Mouse (Mus musculus) telencephalon, adult 2 months (tissue): ENCODE measurements at regions not wholly inside any gene's neighbourhood (a gene's known extent, or its start where the extent isn't known, plus 50 kb on each side); places are given as distances from the start of the nearest gene placed in this dataset.

ENCODE experiments used
- DNase-seq: peaks from one replicate; pipeline ENCODE4 v3.0.0-alpha.2; 2011; ENCODE audit warnings: low read depth, low spot score

DNA sequence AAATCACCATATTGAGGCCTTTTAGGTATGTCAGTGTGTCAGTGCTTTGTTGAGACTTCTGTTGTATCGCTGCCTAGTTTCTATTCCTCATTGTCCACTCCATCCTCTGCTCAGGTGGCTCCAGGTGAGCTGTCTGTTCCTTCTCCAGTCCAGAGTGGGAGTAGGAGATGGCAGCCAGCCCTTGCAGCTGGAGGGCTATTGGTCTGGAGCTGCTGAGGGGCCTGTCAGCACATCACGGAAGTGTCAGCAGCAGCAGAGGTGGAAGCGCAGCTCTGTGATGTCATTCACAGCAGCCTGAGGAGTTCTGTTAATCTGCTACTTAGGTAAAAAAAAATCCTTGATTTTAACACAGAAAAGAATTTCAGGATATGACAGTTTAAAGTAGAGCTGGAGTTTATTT, 126.0 kb upstream of the Adra1b start:
- DNase-seq, result no peak

DNA sequence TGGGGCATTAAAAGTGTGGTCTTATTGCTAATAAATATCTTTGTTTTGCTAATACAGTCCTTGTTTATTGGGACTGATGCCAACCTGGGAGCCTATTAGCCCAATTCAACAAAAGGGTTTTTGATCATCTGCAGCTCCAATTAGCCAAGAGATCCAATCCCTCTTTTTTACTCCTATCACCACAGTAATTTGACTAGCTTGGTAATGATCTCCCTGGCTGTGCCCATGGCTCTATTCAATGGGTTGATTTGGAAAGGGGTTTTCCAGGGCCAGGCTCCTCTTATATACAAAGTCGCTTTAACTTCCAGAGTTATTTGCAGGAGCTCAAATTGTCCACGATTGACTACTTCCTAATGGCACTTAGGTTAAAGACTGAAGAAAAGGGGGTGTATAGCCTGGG, 145.1 kb upstream of the Adra1b start:
- DNase-seq, result no peak

DNA sequence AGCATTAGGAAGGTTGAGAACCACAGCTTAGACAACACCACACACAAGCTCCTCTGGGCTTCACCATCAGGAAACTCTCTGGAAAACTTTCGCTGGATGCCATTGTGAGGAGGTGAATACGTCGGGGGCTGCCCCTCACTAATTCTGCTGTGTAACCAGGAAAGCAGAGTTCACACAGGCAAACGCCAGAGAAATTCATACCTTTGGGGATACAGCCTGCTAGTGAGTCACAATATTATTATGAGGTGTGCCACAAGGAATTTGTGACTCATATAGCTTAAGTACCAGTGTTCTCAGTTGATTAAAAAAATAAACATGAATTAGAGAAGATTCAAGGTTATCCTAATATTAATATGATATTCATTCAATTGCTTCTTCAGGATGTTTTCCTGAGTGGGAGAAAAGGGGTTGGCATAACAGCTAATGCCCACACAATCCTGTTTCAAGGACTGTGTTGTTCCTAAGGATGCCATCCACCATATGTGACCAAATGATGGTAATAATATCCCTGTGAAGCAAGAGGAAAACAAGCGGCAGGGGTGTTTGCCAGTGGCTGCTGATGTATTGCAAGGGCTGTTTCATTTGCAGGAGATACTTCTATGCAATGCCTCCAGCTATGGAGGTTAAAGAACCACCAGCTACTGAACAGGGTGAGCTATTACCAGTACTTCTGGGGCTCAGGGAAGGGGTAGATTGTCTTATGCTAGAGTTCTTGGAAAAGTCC, 148.4 kb upstream of the Adra1b start:
- DNase-seq, result no peak

DNA sequence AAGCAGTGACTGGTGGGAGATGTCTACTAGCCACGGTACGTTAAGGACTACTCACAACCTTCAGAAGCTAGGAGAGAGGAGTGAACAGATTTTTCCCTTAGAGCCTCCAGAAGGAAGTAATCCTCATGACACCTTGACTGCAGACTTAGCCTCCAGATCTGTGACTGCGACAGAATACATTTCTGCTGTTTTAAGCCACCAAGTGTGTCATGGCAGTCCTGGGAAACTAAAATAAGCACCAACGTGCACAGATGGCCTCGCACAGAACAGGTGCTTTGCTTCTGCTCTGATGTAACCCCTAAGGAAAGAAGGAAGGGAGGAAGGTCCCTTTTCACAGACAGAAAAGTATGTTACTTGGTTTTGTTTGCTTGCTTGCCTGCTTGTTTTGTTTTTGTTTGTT, 151.5 kb upstream of the Adra1b start:
- peak; percentile 76 for DNase-seq

DNA sequence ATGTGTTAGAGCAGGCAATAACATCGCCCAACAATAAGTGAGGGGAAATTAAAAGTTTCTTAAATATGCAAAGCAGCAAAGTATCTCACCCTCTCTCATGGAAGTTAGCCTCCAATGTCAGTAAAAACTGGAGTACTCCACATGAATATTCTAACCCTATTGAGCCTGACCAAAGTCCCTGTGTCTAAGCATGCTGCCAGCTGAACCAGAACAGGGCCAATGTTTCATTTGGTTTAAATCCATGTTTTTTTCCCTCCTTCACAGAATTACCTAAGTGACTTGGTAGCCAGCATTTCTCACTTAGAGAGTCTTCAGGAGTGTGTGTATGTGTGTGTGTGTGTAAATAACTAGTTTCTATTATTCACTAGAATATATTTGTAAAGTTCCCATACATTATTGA, 161.4 kb upstream of the Adra1b start:
- no peak for DNase-seq

DNA sequence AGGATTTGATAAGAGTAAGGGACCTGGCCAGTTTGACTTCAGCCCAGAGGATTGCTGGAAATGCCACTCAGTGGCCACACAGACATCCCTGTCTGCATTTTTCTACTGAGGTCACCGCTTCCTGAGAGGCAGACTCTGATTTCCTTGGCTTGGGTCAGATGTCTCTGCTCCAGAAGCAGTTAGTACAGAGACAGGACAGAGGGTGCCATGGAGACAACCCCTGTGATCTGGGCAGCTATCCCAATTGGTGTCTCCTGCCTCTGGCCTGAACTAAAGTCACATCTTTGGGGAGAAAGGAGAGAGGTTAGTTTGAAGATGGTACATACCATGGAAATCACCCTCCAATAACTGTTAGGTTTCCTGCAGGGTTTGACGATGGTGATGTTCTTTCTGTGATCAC, 165.2 kb upstream of the Adra1b start:
- no peak for DNase-seq

DNA sequence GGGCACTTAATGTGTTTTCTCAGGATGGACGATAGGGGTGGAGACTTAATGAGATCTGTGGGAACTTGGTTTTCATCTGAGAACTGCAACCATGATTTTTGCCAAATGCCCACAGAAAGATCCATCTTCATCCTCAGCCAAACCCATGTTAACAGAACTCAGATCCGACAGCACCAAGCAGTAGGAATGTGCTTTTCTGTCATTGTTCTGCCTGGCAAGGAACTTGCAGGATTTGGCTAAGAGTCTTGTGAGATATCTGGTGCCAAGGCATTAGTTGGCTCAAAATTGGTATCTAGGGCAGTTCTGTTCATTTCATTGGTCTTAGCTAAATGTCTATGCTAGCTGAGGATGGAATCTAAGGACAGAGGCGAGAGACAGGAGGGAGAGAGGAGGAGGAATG, 182.7 kb upstream of the Adra1b start:
- DNase-seq, result peak; percentile 18

DNA sequence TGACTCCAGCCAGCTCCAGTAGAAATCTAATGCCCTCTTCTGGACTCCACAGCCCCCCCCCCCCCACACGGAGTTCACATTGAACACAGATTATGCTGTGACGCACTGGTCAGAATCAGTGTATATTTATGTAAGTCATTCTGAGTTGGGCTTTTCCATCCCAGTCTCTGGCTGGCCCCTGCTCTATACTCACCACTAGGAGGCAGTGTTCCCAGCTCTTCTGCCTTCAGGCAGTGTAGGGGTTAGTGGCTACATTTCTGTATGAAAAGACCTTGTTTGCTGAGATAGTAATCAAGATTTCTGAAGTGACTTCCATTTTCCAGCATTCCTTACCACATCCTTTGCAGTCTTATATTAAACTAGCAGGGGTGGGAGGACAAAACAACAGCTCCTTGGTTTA, 185.9 kb upstream of the Adra1b start:
- no peak for DNase-seq

DNA sequence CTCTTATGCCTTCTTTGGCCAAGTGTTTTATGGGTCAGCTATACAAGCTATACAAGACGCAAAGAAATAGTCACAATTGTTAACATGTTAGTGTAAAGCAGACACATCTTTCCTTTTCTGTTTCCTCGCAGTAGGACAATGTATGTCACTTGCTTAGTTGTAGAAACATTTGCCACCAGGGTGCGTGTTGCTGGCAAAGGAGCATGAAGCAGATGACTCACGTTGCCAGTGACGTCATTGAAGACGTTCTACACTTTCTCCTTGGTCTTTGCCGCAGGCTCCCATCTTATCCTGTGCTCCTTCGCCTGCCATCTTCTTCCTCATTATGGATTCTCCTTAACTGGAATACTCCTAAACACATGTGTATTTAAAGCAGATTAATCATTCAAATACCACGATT, 188.5 kb upstream of the Adra1b start:
- DNase-seq, result no peak

DNA sequence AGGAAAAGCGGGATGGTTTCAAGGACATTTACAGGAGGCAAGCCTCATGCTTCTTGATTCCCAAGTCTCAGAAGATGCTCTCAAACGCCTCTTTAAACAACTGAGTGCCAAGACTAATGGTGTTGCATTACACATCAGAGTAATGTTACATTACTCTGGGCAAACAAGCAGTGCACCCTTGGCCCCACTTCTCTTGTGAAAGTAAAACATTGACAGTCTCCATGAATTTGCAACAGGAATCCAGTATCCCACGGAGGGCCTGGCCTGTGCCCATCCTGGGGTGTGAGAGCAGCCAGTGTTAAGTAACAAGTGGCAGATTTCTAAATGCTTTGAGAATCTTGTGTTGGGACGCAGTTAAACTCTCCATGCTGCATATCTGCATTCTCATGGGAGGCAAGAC, 194.3 kb upstream of the Adra1b start:
- DNase-seq, result no peak

DNA sequence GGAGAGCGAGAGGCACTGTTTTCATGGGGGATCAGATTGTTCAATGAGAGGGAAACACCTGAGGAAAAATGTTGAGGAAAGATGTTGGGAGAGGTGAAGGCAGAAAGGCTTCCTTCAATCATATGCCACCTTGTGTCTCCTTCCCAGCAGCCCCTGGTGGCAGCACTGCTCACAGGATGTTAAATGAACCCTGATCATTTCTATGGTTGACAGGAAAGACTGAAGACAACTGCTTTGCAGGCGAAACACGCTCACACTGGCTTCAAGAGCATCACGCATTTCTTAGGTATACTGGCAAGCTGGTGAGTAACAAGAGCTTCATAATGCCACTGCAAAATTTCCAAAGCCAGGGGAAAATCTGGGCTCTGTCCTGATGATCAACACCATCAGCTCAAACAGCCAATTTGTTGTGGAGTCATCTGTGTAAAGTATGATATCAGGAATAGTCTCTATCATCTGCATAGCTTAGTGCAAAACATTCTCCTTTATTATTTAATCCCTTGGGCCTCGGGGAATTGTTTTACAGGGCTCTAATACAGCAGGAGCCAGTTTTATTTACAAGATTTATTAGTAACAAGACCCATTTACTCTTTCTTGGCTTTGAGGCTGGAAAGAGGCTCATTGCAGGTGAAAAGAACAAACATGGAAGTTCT, 202.3 kb upstream of the Adra1b start:
- DNase-seq, result no peak

DNA sequence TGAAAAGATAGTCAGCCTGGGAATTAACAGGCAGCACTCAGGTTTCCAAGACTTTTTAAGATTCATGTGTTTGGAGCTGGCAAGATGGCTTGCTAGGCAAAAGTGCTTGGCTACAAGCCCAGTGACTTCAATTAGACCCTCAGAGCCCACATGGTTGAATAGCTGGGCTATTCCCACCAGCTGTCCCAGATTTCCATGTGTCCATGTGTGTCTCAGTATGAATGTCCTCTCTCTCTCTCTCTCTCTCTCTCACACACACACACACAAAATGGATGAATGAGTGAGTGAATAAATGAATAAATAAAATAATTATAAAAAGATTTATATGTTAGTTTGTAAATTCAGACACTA, 202.8 kb upstream of the Adra1b start:
- no peak for DNase-seq

DNA sequence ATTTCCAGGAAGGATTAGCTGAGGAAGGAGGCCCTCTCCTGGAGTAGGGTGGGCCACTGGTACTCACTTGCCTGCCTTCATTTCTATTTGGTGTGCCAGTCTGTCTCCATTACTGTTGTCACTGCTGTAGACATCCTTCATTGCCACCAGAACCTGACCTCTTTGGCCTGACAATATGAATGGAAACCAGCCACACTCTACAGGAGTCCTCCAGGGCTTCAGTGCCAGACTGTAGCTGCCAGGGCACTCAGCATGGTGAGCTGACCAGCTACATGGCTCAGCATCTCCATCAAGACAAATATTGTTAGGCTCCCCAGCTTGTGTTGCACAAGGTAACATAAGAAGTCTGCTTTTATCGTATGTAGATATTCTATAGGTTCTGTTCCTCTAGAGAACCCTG, 205.2 kb upstream of the Adra1b start:
- DNase-seq, result no peak

DNA sequence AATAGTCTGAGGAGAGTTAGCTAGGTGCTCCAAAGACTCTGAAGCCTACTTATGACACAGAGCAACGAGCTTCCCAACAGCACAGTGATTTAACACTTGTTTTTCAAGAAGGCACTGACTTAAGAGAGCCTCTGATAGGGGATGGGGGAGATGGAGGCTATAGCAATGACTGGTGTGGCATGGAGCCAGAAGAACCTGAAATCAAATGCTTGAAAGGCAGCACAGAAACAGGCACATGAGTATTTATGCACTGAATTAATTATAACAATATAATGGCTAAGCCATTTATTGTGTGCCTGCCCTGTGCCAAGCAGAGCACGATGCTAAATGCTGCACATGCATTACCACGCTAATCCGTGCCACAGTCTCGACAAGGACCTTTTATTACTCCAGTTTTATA, 210.5 kb upstream of the Adra1b start:
- DNase-seq, result no peak

DNA sequence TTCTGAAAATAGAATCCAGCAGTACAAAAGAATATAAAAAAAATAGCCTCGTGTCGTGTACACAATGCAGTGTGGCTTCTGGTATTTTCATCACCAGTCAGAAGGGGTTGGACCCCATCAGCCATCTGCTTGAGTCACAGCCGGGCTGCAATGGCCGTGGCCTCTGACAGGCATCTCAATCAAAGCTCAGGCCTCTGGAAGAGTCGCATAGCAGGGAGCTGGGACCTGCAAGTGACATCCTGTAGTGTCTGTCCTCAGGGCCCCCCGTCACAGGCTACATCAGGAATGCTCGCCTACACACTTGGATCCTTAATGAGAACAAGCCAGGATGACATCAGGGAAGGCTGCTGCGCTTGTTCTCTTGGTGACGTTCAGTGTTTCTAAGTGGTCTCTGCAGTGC, 226.1 kb upstream of the Adra1b start:
- peak; percentile 21 for DNase-seq

DNA sequence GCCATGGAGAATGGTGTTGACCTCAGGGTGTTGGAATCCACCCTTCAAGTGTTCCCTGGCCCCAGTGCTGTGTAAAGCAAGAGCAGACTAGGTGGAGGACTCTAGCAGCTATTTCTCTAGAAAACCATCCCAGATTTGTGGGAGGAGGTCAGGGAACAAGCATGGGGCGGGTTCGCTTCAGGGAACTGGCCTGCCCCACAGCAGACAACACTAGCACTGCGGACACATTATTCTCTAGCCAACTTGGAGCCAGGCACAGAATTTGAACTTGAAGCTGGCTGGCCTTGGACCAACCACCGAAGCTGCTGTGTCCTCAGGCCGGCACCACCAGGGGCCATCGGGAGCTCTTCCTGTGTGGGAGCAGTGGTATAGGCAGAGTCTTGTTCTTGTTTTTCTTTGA, 227.5 kb upstream of the Adra1b start:
- DNase-seq, result no peak

DNA sequence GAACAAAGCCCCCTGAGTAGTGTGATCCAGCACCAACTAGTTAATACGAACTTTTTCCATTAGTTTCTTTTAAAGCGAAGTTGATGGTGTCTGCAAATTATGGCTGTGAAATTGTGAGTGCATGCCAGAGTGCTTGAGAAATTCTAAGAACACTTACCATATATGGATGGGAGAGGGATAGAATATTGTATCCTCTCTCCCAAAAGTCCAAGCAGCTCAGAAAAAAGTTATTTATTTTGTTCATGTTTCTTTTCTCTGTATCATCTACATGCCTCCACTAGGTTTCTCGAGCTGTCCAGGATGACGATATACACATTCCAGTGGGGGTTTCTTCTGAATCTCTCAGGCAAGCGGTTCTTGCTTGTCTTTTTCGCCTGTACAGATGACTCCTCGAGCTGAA, 232.2 kb upstream of the Adra1b start:
- no peak for DNase-seq

DNA sequence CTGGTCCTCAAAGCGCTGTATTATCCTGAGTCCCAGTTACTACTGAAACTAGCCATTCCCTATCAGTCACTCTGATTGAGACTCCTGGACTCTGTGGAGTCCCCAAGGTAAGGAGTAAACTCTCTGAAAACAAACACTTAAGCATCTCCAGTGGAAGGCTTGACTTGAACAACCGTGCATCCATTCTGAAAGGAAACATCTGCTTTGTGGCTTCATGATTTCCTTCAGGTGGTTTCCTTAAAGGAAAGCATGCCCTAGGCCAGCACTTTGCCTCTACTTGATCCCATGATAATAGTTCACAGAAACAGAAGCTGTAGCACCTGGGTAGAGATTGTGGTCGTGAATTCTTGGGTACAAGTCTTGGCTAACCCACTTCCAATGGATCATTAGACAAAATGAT, 235.0 kb upstream of the Adra1b start:
- DNase-seq, result no peak

DNA sequence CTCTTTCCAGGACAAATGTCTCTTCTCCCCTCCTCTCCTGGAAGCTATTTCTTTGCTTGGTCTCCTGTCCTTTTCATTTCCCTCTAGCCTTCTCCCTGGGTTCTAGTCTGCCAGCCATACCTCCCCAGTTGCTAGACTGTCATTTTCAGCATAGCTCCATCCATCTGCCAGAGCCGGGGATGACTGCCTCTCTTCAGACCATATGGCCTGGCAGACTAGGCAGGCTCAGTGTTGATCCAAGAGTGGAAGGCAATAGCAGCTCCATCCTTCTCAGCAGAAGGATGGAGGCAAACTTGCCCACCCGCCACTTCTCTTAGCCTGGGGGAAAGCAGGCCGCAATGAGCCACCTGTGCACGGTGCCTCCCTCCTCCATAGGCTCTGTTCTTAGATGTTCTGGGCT, 242.0 kb upstream of the Adra1b start:
- peak; percentile 16 for DNase-seq

DNA sequence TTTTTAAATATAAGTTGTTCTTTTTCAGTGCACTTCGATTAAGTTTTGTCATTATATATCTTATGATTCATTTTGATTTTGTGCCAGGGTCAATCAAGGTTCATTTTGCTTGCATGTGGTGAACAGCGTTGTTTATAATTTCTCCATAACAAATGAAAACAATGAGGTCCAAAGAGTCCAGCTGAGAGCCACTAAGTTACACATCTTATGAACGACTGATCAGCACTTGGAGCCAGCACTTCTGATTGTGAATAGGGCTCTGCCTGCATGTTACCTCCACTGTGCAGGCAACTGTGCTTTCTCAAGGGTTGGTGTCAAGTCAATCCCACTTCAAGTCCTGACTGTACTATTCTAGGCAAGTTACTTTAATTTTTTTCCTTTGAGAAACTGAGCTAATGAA, 243.5 kb upstream of the Adra1b start:
- DNase-seq, result no peak

DNA sequence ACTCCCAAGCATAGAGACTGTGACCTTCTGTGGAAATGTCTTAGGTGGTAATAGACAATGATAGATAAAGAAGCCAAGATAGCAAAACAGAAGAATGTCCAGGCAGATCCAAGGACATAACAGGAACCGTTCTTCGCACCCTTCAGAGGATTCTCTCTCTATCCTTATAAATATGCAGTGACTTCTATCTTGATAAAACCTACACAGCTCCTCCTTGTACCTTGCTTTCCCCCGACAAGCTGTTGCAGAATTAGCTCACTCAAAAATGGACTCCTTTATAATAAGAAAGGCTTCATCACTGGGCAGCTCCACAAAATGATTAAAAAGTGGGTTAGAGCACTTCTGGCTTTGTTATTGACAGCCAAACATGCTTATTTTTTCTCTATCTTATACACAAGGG, 245.4 kb upstream of the Adra1b start:
- peak; percentile 13 for DNase-seq

DNA sequence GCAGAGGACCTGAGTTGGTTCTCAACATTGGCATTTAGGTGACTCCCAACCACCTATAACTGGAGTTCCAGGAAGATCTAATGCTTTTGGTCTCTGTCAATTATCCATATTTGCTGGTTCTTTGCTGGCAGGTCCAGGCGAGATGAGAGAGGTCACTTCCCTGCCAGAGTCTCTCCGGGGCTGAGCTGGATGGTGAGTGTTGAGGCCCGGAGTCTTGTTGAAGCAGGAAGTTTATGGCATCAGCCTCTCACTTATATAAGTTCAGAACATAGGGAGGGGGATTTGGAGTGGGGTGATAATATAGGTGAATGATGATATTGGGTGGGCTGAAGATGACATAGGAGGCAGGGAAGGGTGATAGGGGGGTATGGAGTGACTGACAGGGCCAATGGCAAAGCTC, 246.3 kb upstream of the Il12b start:
- DNase-seq, result no peak

DNA sequence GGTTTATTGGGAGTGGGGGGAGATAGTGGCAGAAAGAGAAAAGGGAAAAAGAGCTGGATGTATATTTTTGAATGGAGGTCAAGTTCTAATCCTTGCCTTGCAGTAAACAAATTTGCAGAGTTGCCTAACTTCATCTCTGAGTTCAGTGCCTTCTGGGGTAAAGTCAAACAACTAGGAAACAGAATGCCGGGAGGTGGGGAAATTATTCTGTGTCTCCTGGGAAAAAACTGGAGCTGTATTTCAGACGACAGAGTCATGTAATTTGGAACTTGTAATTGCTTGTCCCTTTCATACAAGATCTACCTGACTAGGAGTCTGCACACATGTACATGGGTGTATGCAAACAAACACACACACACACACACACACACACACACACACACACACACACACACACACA, 244.3 kb upstream of the Il12b start:
- no peak for DNase-seq

DNA sequence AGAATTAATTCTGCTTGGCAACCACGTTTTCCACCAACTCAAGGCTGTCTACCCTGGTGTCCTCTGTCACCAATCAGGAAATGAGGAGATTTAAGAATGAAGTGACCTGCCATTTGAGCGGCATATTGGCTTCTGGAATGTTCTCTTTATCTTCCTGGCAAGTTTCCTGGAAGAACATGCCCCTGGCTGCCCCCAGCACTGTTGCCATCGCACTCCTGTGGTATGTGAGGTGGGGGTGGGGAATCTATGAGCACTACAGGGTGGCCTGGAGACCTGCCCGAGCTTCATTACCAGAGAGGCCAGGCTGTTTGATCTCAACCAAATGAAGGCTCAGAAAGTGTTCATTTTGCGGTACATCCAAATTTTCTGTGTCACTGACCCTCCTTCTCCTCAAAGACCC, 243.8 kb upstream of the Il12b start:
- no peak for DNase-seq
